Mouse (Mus musculus): ENCODE measurements at regions not wholly inside any gene's neighbourhood (a gene's known extent, or its start where the extent isn't known, plus 50 kb on each side); places are given as distances from the start of the nearest gene placed in this dataset.

- ChIA-PET POLR2A (interaction anchor here in 3 of 4 experiments (0.6 to 3.5 kb wide), 10 partner anchors 11 to 1245 kb away, joined by 3 to 16 read pairs (median 4); partner anchors contain the start of genes Ep300 (in 1 of the 3) and Rbx1 (in 1 of the 3)), CTCF (interaction anchor here in 1 of 4 experiments (0.5 kb wide), 1 partner anchor 183 kb away, joined by 6 read pairs; no protein-coding TSS in a partner anchor)
Measured at GRCm38 (mm10) chr15:81529002-81529401, 56.1 kb upstream of the Ep300 start.

- ChIA-PET CTCF (no interaction called here), POLR2A (interaction anchor here in 1 of 4 experiments (1.2 to 3.5 kb wide), 3 partner anchors 8 to 55 kb away, joined by 3 to 17 read pairs (median 16); partner anchors contain the start of gene Ep300)
Measured at GRCm38 (mm10) chr15:81530493-81530892, 54.7 kb upstream of the Ep300 start.

- CTCF ChIA-PET: interaction anchor here in 1 of 4 experiments (1.1 kb wide), 1 partner anchor 21 kb away, joined by 3 read pairs; no protein-coding TSS in a partner anchor
- POLR2A ChIA-PET: interaction anchor here (0.5 to 8.5 kb wide), 14 partner anchors 11 to 52 kb away, joined by 3 to 104 read pairs (median 4); partner anchors contain the start of gene Ep300 (in 1 of the 4)
Measured at GRCm38 (mm10) chr15:81534546-81534945, 50.6 kb upstream of the Ep300 start.

Data from embryonic stem cell, embryonic (primary cell).